Mouse (Mus musculus) small intestine, adult 2 months (tissue): ENCODE measurements around the gene Sppl3. TPM values are rescaled to one million over a fixed set of nuclear protein-coding genes. Genes with fewer than 3 reads are reported as not detected.

Experiments used
- H3K27ac ChIP-seq: fragments of 200-500 bp; 2 replicates; pipeline ENCODE4 v1.5.1; 2012; ENCODE audit warnings: low read depth, low read length, control low read depth, inconsistent platforms; ENCODE audit not compliant: insufficient read depth
- H3K27me3 ChIP-seq: fragments of 200-500 bp; 2 replicates; pipeline ENCODE4 v1.6.1; 2012; ENCODE audit warnings: mild to moderate bottlenecking, moderate library complexity, low read length, inconsistent platforms; ENCODE audit not compliant: control insufficient read depth, insufficient read depth
- H3K36me3 ChIP-seq: fragments of 200-500 bp; 2 replicates; pipeline ENCODE4 v1.6.1; 2012; ENCODE audit warnings: mild to moderate bottlenecking, low read length, control low read depth, inconsistent platforms; ENCODE audit not compliant: control insufficient read depth, insufficient read depth
- H3K4me1 ChIP-seq: fragments of 200-500 bp; 2 replicates; pipeline ENCODE4 v1.6.1; 2012; ENCODE audit warnings: low read length, inconsistent platforms, mixed read lengths; ENCODE audit not compliant: control insufficient read depth, insufficient read depth, insufficient read length
- H3K4me3 ChIP-seq: fragments of 200-500 bp; 2 replicates; pipeline ENCODE4 v1.5.1; 2012; ENCODE audit warnings: low read depth, mild to moderate bottlenecking, control low read depth, inconsistent platforms, low read length, moderate library complexity
- CTCF ChIP-seq: fragments of 200-500 bp; IDR thresholded peaks from 2 replicates; pipeline ENCODE4 v1.5.1; 2012; ENCODE audit warnings: low read depth, mild to moderate bottlenecking, control low read depth, inconsistent platforms, low read length, moderate library complexity, mixed read lengths; ENCODE audit not compliant: insufficient replicate concordance, insufficient read length; ENCODE audit errors: extremely low read depth
- POLR2A ChIP-seq: fragments of 200-500 bp; IDR thresholded peaks from 2 replicates; pipeline ENCODE4 v1.6.1; 2012; ENCODE audit warnings: low read depth, mild to moderate bottlenecking, control low read depth, inconsistent platforms, low read length, moderate library complexity
- WGBS: fragments of 180-500 bp; shearing (Covaris S2); methylation state at CpG from one replicate; pipeline ENCODE4 v1.1.7; 2018; 5-methylcytosine and 5-hydroxymethylcytosine counted together
- polyA plus RNA-seq: library from polyadenylated mRNA; depleted of rRNA; stranded (reverse); fragments of >200 nt; gene quantifications from 2 replicates; pipeline ENCODE4 v1.2.3, GENCODE M21; 2012

Gene Sppl3
- polyA plus RNA-seq, 1 experiment, result 101 TPM

GRCm38 (mm10) chr5:114978888-114979249, 32.1 kb upstream of the Sppl3 start:
- Histone ChIP-seq H3K36me3 (0 out of 2 replicates have a peak, but pooled peaks cover 2% of the 10 kb centered on the region), H3K27ac (peak overlapping the region; percentile 88), H3K27me3 (no peaks in the 10 kb centered on the region), H3K4me1 (peaks cover 23% of the 10 kb centered on the region), H3K4me3 (peak overlapping the region; percentile 30; the same call in 1 of the 2 replicates)
- 5% methylated on average over 6 of the region's 6 CpGs for WGBS
- TF ChIP-seq CTCF (no peak), POLR2A (no peak)

GRCm38 (mm10) chr5:114979250-114980121, 31.5 kb upstream of the Sppl3 start:
- Histone ChIP-seq H3K36me3 (0 out of 2 replicates have a peak, but pooled peaks cover 2% of the 10 kb centered on the region), H3K27me3 (no peaks in the 10 kb centered on the region), H3K4me1 (peaks cover 24% of the 10 kb centered on the region), H3K4me3 (peak overlapping the region; percentile 45), H3K27ac (peak overlapping the region; percentile 88)
- 15% methylated on average over 32 of the region's 32 CpGs for WGBS
- TF ChIP-seq POLR2A (no peak; the same call in 1 of the 2 replicates), CTCF (peak; percentile 98)

- Histone ChIP-seq H3K27ac (peak overlapping the region; percentile 88), H3K4me3 (peak overlapping the region; percentile 45)
Observed at GRCm38 (mm10) chr5:114980122-114980748, 30.7 kb upstream of the Sppl3 start.

GRCm38 (mm10) chr5:114982001-114982400, 28.9 kb upstream of the Sppl3 start:
- Histone ChIP-seq H3K4me1 (peaks cover 27% of the 10 kb centered on the region), H3K27ac (no peak overlapping the region), H3K36me3 (no peaks in the 10 kb centered on the region), H3K27me3 (no peaks in the 10 kb centered on the region), H3K4me3 (no peak overlapping the region)
- TF ChIP-seq CTCF, result no peak
- TF ChIP-seq POLR2A, result no peak
- 71% methylated on average over 15 of the region's 15 CpGs for WGBS

More at GRCm38 (mm10) chr5:114980122-114980748, 30.7 kb upstream of the Sppl3 start:
- Histone ChIP-seq H3K36me3 (no peaks in the 10 kb centered on the region), H3K4me1 (peaks cover 28% of the 10 kb centered on the region), H3K27me3 (no peaks in the 10 kb centered on the region)
- WGBS, result 65% methylated on average over 16 of the region's 16 CpGs
- TF ChIP-seq CTCF, result no peak
- TF ChIP-seq POLR2A, result no peak

DNA sequence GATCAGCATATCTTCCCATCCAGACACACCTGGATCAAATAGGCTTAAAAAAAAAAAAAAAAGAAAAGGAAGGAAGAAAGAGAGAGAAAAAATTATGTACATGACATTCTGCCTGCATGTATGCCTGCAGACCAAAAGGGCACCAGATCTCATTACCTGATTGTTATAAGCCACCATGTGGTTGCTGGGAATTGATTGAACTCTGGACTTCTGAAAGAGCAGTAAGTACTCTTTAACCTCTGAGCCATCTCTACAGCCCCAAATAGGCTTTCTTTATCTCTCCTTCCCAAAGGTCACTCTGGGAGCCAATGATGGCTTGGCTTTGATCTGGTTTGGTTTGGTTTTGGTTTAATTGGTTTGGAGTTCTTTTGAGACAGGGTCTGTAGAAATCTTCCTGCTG, 25.9 kb upstream of the Sppl3 start:
- peaks cover 14% of the 10 kb centered on the region for H3K4me1 ChIP-seq
- no peaks in the 10 kb centered on the region for H3K36me3 ChIP-seq
- H3K27ac ChIP-seq, result peak overlapping the region; percentile 87
- H3K27me3 ChIP-seq, result no peaks in the 10 kb centered on the region
- TF ChIP-seq CTCF, result no peak
- no peak for TF ChIP-seq POLR2A
- no peak overlapping the region for H3K4me3 ChIP-seq

- Histone ChIP-seq H3K4me3 (no peak overlapping the region), H3K36me3 (no peaks in the 10 kb centered on the region), H3K4me1 (no peaks in the 10 kb centered on the region; the same call in none of the 2 replicates), H3K27me3 (no peaks in the 10 kb centered on the region), H3K27ac (no peak overlapping the region)
- 88% methylated on average over 16 of the region's 16 CpGs for WGBS
- TF ChIP-seq CTCF (no peak), POLR2A (no peak)
Observed at GRCm38 (mm10) chr5:114996447-114996846, 14.5 kb upstream of the Sppl3 start.

GRCm38 (mm10) chr5:114997327-114997726, 13.6 kb upstream of the Sppl3 start:
- Histone ChIP-seq H3K27ac (no peak overlapping the region), H3K36me3 (no peaks in the 10 kb centered on the region), H3K4me1 (no peaks in the 10 kb centered on the region; the same call in none of the 2 replicates), H3K27me3 (no peaks in the 10 kb centered on the region), H3K4me3 (no peak overlapping the region)
- TF ChIP-seq CTCF (no peak), POLR2A (no peak)
- WGBS, result 71% methylated on average over 6 of the region's 6 CpGs
